9 mouse cellular contexts compared by ENCODE assay signal in genomic region chr5:148952419-148952818, GRCm38 (mm10). TPM values are rescaled to one million over a fixed set of nuclear protein-coding genes. Genes with fewer than 3 reads are reported as not detected.
A peak's percentile ranks its signal among the peaks of the same experiment; 100 is the strongest.
DNase-seq lines count a peak whose midpoint lies in the region; ATAC-seq lines count a peak whose summit lies in the region.
"Had no signal": no experiment of that assay in that cellular context is flagged by ENCODE, and none has a peak within 500 bp of the region (broad histone marks: within the 10 kb centered on the region; RNA-seq: fewer than 3 reads in every experiment).

No protein-coding gene starts in this region.

- no peak overlapping the region for H3K4me2 ChIP-seq in heart, embryonic 11.5 days

- H3K27ac ChIP-seq in heart, embryonic 11.5 days (ENCODE audit: low read depth, low read length), result no peak overlapping the region

- no peak for ATAC-seq in heart, embryonic 11.5 days (replicated peaks; ENCODE audit: insufficient number of reproducible peaks, low FRiP score, low TSS enrichment)

- peaks cover 3% of the 10 kb centered on the region for H3K4me1 ChIP-seq in heart, embryonic 11.5 days (ENCODE audit: control insufficient read depth, insufficient read depth, low read length)

- H3K9me3 ChIP-seq in heart, embryonic 11.5 days (replicated peaks; ENCODE audit: control insufficient read depth, low read length), result no peaks in the 10 kb centered on the region; the same call in 1 of the 2 replicates

- no peak overlapping the region for H3K9ac ChIP-seq in heart, embryonic 11.5 days (ENCODE audit: low read depth, low read length)

- no peaks in the 10 kb centered on the region for H3K27me3 ChIP-seq in heart, embryonic 11.5 days (ENCODE audit: control insufficient read depth, insufficient read depth, low read length)

- DNase-seq in heart, adult 11 months, result peak; percentile 90
- DNase-seq in urinary bladder, postnatal 14 days (ENCODE audit: low spot score), result peak; percentile 40
- DNase-seq in urinary bladder, postnatal 10 days (ENCODE audit: low spot score), result no peak
- DNase-seq in kidney, postnatal 4 days, result peak; percentile 60 to 66
- peak; percentile 40 to 63 for DNase-seq in spleen, postnatal 14 days (ENCODE audit: low spot score in 2 of 2)
- DNase-seq in yolk sac, embryonic 10.5 days (ENCODE audit: low spot score), result no peak
- no peak for DNase-seq in gastrocnemius, adult 18-20 months (ENCODE audit: low spot score)

- 47% methylated on average over 6 of the region's 6 CpGs for WGBS in heart, embryonic 11.5 days (ENCODE audit: insufficient replicate concordance)

- no peak overlapping the region for H3K4me3 ChIP-seq in heart, embryonic 11.5 days (ENCODE audit: low read depth, low read length)

- no peaks in the 10 kb centered on the region for H3K36me3 ChIP-seq in heart, embryonic 11.5 days (ENCODE audit: control insufficient read depth, insufficient read depth, low read length)

RNA-seq across cellular contexts. Expression of gene Katnal1, which starts 23.3 kb away (rescaled TPM):
- 17.4 and 18.5 TPM in 2 replicates for polyA plus RNA-seq in heart, embryonic 11.5 days (2014; fragmentation: Nextera tagmentation; extraction: Ambion mirVana)
- total RNA-seq in gastrocnemius, adult 18-20 months (2021), result 1 to 10 TPM; 4.5 to 6.0 TPM

RNA-seq across cellular contexts. Expression of gene Gm42791, which starts 42.5 kb away (rescaled TPM):
- 2.5 TPM in 1 of 2 replicates, not detected in the other for polyA plus RNA-seq in heart, embryonic 11.5 days (2014; fragmentation: Nextera tagmentation; extraction: Ambion mirVana)
- 1 to 10 TPM; 2.1 to 5.3 TPM for total RNA-seq in gastrocnemius, adult 18-20 months (2021)
- total RNA-seq: common myeloid progenitor, adult 5-6 weeks had no signal

Comparison
In these comparisons a context has a peak if more than half of its experiments do, and no peak if none do; other contexts are left out.
1. DNase-seq: peak in heart, adult 11 months (single experiment), urinary bladder, postnatal 14 days (single experiment), kidney, postnatal 4 days (2 of 2) and spleen, postnatal 14 days (2 of 2); none in urinary bladder, postnatal 10 days (single experiment), yolk sac, embryonic 10.5 days (single experiment) and gastrocnemius, adult 18-20 months (single experiment).